Mouse (Mus musculus) midbrain, postnatal 0 days (tissue): ENCODE results near the gene Dusp14. TPM values are rescaled to one million over a fixed set of nuclear protein-coding genes. Genes with fewer than 3 reads are reported as not detected.
A peak's percentile ranks its signal among the peaks of the same experiment; 100 is the strongest.

Source experiments
- ATAC-seq: fragments of 200-750 bp; cut with Nextera tagmentation; 2 replicates; pipeline ENCODE4 v1.8.0; 2017; ENCODE audit warnings: moderate number of reproducible peaks, mild to moderate bottlenecking, moderate TSS enrichment, moderate library complexity; ENCODE audit not compliant: low FRiP score
- DNase-seq: peaks from one replicate; pipeline ENCODE4 v3.0.0-alpha.2; 2015; ENCODE audit warnings: low spot score
- H3K27ac ChIP-seq: fragments of 300-500 bp; sonication (generic); 2 replicates; pipeline ENCODE4 v1.5.1; 2014; ENCODE audit warnings: low read depth, mild to moderate bottlenecking, low read length, mixed read lengths
- H3K27me3 ChIP-seq: fragments of 300-500 bp; sonication (generic); 2 replicates; pipeline ENCODE4 v1.6.1; 2014; ENCODE audit warnings: low read length, control low read depth, mixed read lengths; ENCODE audit not compliant: insufficient read depth
- H3K36me3 ChIP-seq: fragments of 300-500 bp; sonication (generic); 2 replicates; pipeline ENCODE4 v1.6.1; 2014; ENCODE audit warnings: low read length, control low read depth, mixed read lengths; ENCODE audit not compliant: insufficient read depth
- H3K4me1 ChIP-seq: fragments of 300-500 bp; sonication (generic); 2 replicates; pipeline ENCODE4 v1.6.1; 2014; ENCODE audit warnings: mild to moderate bottlenecking, control low read depth, antibody characterized with exemption, low read length, mixed read lengths; ENCODE audit not compliant: insufficient read depth
- H3K4me2 ChIP-seq: fragments of 300-500 bp; sonication (generic); 2 replicates; pipeline ENCODE4 v1.6.1; 2014; ENCODE audit warnings: low read depth, mild to moderate bottlenecking, low read length, mixed read lengths; ENCODE audit not compliant: poor library complexity, severe bottlenecking
- H3K4me3 ChIP-seq: fragments of 300-500 bp; sonication (generic); 2 replicates; pipeline ENCODE4 v1.5.1; 2014; ENCODE audit warnings: low read depth, mild to moderate bottlenecking, low read length, moderate library complexity
- H3K9ac ChIP-seq: fragments of 300-500 bp; sonication (generic); replicated peaks from 2 replicates; pipeline ENCODE4 v1.6.1; 2014; ENCODE audit warnings: mild to moderate bottlenecking, low read length, moderate library complexity, mixed read lengths; ENCODE audit not compliant: poor library complexity, severe bottlenecking
- H3K9me3 ChIP-seq: fragments of 300-500 bp; sonication (generic); 2 replicates; pipeline ENCODE4 v1.6.1; 2016; ENCODE audit warnings: low read length, control low read depth
- CTCF ChIP-seq: IDR thresholded peaks from 2 replicates; pipeline ENCODE4 v1.5.1; 2016; ENCODE audit warnings: antibody characterized with exemption, mild to moderate bottlenecking
- WGBS: fragments of 180-500 bp; shearing (Covaris S2); extraction: QIAGEN DNeasy Blood & Tissue Kit; methylation state at CpG from one replicate; pipeline ENCODE4 v1.1.7; 2014; 5-methylcytosine and 5-hydroxymethylcytosine counted together
- polyA plus RNA-seq: library from polyadenylated mRNA; unstranded; fragments of >200 nt; fragmentation: Nextera tagmentation; extraction: Ambion mirVana; gene quantifications from 2 replicates; pipeline ENCODE4 v1.2.1, GENCODE M21; 2015
- total RNA-seq: library from RNA; depleted of rRNA; stranded (reverse); fragments of >200 nt; gene quantifications from 2 replicates; pipeline ENCODE4 v1.2.3, GENCODE M21; 2014; rRNA removed

The Dusp14 gene
- total RNA-seq, result 9.1 and 18.1 TPM in 2 replicates
- 8.8 and 8.9 TPM in 2 replicates for polyA plus RNA-seq

DNA sequence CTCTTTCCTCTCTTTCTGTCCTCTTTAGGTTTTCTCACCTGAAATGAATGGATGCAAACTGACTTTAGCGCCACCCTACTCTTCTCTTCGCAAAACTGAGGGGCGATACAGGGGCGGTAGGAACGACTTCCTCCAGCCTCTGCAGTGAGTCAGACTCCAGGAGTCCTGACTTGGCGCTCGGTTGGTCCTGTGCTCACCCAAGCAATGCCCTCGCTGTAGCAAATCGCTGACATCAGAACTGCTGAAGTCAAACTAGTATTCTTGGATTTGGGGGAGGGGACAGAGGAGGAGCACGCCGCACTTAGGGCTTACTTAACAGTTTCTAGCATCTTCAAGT lies at the start of gene Dusp14:
TSS of gene Dusp14 (minus strand) at position 228 of the 337 bp plus-strand sequence.
- no peak for TF ChIP-seq CTCF

DNA sequence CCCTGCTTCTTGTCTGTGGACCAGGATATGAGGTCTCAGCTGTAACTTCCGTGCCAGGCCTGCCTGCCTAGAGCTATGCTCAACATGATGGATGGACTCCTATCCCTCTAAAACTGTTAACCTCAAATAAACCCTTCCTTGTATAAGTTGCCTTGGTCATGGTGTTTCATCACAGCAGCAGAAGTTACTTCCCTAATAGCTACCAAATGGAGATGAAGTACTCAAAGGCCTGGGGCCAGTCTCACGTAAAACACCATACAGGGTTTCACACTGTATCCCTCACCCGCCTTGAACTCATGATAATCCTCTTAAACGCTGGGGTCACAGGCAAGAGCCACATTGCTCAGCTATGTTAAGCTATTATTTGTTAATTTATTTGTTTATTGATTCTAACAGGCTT lies 48.4 kb upstream of the Dusp14 start:
- no peak overlapping the region for H3K27ac ChIP-seq
- WGBS, result 79% methylated on average over 4 of the region's 4 CpGs
- H3K36me3 ChIP-seq, result peaks cover 36% of the 10 kb centered on the region

More for the DNA sequence above, at the start of gene Dusp14:
- Histone ChIP-seq H3K4me2 (peak within 1 kb of the TSS; percentile 94), H3K27me3 (peaks cover 8% of the 10 kb centered on the region; the same call in 1 of the 2 replicates), H3K4me3 (peak within 1 kb of the TSS; percentile 65), H3K36me3 (no peaks in the 10 kb centered on the region), H3K27ac (no peak within 1 kb of the TSS), H3K4me1 (0 out of 2 replicates have a peak, but pooled peaks cover 3% of the 10 kb centered on the region), H3K9ac (peak within 1 kb of the TSS; percentile 47), H3K9me3 (no peaks in the 10 kb centered on the region)
- DNase-seq (no peak), ATAC-seq (no peak)
- WGBS, result 15% methylated on average over 11 of the region's 11 CpGs

DNA sequence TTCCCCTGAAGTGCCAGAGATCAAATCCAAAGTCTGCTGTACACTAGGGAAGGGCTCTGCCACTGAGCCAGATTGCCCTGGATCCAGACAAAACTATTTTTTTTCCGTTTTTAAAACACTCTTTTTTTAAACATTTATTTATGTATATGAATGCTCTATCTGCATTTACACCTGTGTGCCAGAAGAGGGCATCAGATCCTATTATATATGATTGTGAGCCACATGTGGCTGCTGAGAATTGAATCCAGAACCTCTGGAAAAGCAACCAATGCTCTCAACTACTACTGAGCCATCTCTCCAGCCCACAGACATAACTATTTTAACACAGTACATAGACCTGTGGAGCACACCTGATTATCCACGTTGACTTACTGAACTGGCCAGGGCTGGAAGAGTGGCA lies 47.2 kb upstream of the Dusp14 start:
- no peak for ATAC-seq
- H3K36me3 ChIP-seq, result peaks cover 36% of the 10 kb centered on the region

More for the DNA sequence above, 48.4 kb upstream of the Dusp14 start:
- Histone ChIP-seq H3K27me3 (no peaks in the 10 kb centered on the region), H3K4me2 (no peak overlapping the region), H3K9ac (no peak overlapping the region), H3K4me3 (no peak overlapping the region), H3K9me3 (no peaks in the 10 kb centered on the region), H3K4me1 (no peaks in the 10 kb centered on the region)
- no peak for TF ChIP-seq CTCF
- DNase-seq, result no peak
- ATAC-seq, result no peak

DNA sequence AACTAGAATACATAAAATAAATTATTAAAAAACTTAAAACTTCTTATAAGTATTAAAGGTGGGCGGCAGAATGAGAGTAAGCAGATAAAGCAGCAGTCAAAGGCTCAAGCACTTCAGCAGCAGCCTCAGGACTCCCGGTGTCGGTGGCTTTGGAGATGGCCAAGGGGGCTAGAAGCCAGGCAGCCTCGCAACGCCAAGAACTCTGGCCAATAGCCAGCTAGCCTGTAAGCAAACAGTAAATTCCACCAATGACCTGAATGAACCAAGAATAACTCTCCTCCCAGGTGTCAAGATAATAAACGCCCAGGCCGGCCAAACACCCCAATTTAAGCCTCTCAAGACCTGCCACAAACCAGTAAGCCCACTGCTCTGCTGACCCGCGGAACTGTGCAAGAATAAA lies 46.6 kb upstream of the Dusp14 start:
- 85% methylated on average over 9 of the region's 9 CpGs for WGBS
- DNase-seq, result no peak
- Histone ChIP-seq H3K4me2 (no peak overlapping the region), H3K9me3 (no peaks in the 10 kb centered on the region), H3K36me3 (peaks cover 32% of the 10 kb centered on the region), H3K9ac (no peak overlapping the region), H3K27me3 (no peaks in the 10 kb centered on the region), H3K4me1 (no peaks in the 10 kb centered on the region), H3K27ac (no peak overlapping the region), H3K4me3 (no peak overlapping the region)
- no peak for ATAC-seq
- no peak for TF ChIP-seq CTCF

More for the DNA sequence above, 47.2 kb upstream of the Dusp14 start:
- no peak for DNase-seq
- WGBS, result 64% methylated on average over 2 of the region's 2 CpGs
- H3K27ac ChIP-seq, result no peak overlapping the region
- TF ChIP-seq CTCF, result peak; percentile 58
- no peak overlapping the region for H3K9ac ChIP-seq
- no peak overlapping the region for H3K4me3 ChIP-seq
- no peak overlapping the region for H3K4me2 ChIP-seq
- no peaks in the 10 kb centered on the region for H3K9me3 ChIP-seq
- H3K27me3 ChIP-seq, result no peaks in the 10 kb centered on the region
- no peaks in the 10 kb centered on the region for H3K4me1 ChIP-seq

- H3K36me3 ChIP-seq, result peaks cover 38% of the 10 kb centered on the region
- WGBS, result 94% methylated on average over 5 of the region's 5 CpGs
Observed at GRCm38 (mm10) chr11:84113623-84114022, 44.6 kb upstream of the Dusp14 start.

DNA sequence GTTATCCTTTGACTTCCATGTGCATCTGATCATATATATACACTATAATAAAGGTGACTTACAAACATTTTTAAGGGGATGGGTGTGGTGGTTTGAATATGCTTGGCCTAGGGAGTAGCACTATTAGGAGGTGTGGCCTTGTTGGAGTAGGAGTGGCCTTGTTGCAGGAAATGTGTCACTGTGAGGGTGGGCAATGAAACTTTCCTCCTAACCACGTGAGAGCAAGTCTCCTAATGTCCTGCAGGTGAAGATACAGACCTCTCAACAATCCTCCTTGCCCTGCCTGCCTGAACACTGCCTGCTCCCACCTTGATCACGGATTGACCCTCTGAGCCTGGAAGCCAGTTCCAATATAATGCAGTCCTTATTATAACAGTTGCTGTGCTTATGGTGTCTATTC lies 38.1 kb upstream of the Dusp14 start:
- H3K4me2 ChIP-seq, result no peak overlapping the region
- no peaks in the 10 kb centered on the region for H3K9me3 ChIP-seq
- ATAC-seq (no peak), DNase-seq (no peak)
- no peak overlapping the region for H3K4me3 ChIP-seq
- peaks cover 63% of the 10 kb centered on the region for H3K36me3 ChIP-seq
- H3K27me3 ChIP-seq, result no peaks in the 10 kb centered on the region
- no peak for TF ChIP-seq CTCF
- no peak overlapping the region for H3K9ac ChIP-seq
- 81% methylated on average over 2 of the region's 2 CpGs for WGBS
- H3K4me1 ChIP-seq, result no peaks in the 10 kb centered on the region
- no peak overlapping the region for H3K27ac ChIP-seq

More at GRCm38 (mm10) chr11:84113623-84114022, 44.6 kb upstream of the Dusp14 start:
- Histone ChIP-seq H3K9me3 (no peaks in the 10 kb centered on the region), H3K4me2 (no peak overlapping the region), H3K4me1 (no peaks in the 10 kb centered on the region), H3K27ac (no peak overlapping the region), H3K9ac (no peak overlapping the region), H3K4me3 (no peak overlapping the region), H3K27me3 (no peaks in the 10 kb centered on the region)
- no peak for TF ChIP-seq CTCF
- DNase-seq, result no peak
- ATAC-seq, result no peak
